Mouse (Mus musculus) testis, adult 2 months (tissue): ENCODE results near the gene Pou3f1. TPM values are rescaled to one million over a fixed set of nuclear protein-coding genes. Genes with fewer than 3 reads are reported as not detected.

Experiments used
- H3K27ac ChIP-seq: fragments of 200-500 bp; 2 replicates; pipeline ENCODE4 v1.5.1; 2012; ENCODE audit warnings: low read depth, low read length; ENCODE audit not compliant: control insufficient read depth, insufficient read depth
- H3K27me3 ChIP-seq: fragments of 200-500 bp; 2 replicates; pipeline ENCODE4 v1.6.1; 2012; ENCODE audit warnings: mild to moderate bottlenecking, low read length, moderate library complexity; ENCODE audit not compliant: control insufficient read depth, insufficient read depth
- H3K36me3 ChIP-seq: fragments of 200-500 bp; 2 replicates; pipeline ENCODE4 v1.6.1; 2012; ENCODE audit warnings: mild to moderate bottlenecking, low read length; ENCODE audit not compliant: control insufficient read depth, insufficient read depth
- H3K4me1 ChIP-seq: fragments of 200-500 bp; 2 replicates; pipeline ENCODE4 v1.6.1; 2012; ENCODE audit warnings: low read length; ENCODE audit not compliant: control insufficient read depth, insufficient read depth
- H3K4me3 ChIP-seq: fragments of 200-500 bp; 2 replicates; pipeline ENCODE4 v1.5.1; 2012; ENCODE audit warnings: low read depth, mild to moderate bottlenecking, low read length, moderate library complexity, mixed read lengths; ENCODE audit not compliant: control insufficient read depth
- CTCF ChIP-seq: fragments of 200-500 bp; IDR thresholded peaks from 2 replicates; pipeline ENCODE4 v1.5.1; 2012; ENCODE audit warnings: low read depth, mild to moderate bottlenecking, inconsistent platforms, low read length, moderate library complexity; ENCODE audit not compliant: control insufficient read depth, insufficient read depth, insufficient replicate concordance
- POLR2A ChIP-seq: fragments of 200-500 bp; IDR thresholded peaks from 2 replicates; pipeline ENCODE4 v1.6.1; 2012; ENCODE audit warnings: low read depth, mild to moderate bottlenecking, inconsistent platforms, low read length, moderate library complexity; ENCODE audit not compliant: control insufficient read depth
- polyA plus RNA-seq: library from polyadenylated mRNA; depleted of rRNA; stranded (reverse); fragments of >200 nt; gene quantifications from 2 replicates; pipeline ENCODE4 v1.2.3, GENCODE M21; 2012

Gene Pou3f1
- polyA plus RNA-seq, 1 experiment, result 0.22 TPM

GRCm38 (mm10) chr4:124656854-124657650 lies 445 bp downstream of the Pou3f1 start:
- peak overlapping the region; percentile 72 for H3K4me3 ChIP-seq
- TF ChIP-seq CTCF (no peak), POLR2A (no peak)
- no peak overlapping the region for H3K27ac ChIP-seq
- peaks cover 20% of the 10 kb centered on the region for H3K4me1 ChIP-seq
- H3K36me3 ChIP-seq, result no peaks in the 10 kb centered on the region
- H3K27me3 ChIP-seq, result peaks cover 3% of the 10 kb centered on the region

DNA sequence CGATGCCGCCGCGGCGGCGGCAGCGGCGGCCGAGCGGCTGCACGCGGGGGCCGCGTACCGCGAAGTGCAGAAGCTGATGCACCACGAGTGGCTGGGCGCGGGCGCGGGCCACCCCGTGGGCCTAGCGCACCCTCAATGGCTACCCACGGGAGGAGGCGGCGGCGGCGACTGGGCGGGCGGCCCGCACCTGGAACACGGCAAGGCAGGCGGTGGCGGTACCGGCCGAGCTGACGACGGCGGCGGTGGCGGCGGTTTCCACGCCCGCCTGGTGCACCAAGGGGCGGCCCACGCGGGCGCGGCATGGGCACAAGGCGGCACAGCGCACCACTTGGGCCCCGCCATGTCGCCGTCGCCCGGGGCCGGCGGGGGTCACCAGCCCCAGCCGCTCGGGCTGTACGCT lies 1.2 kb downstream of the Pou3f1 start:
- H3K4me1 ChIP-seq, result peaks cover 20% of the 10 kb centered on the region
- no peaks in the 10 kb centered on the region for H3K36me3 ChIP-seq
- no peak overlapping the region for H3K27ac ChIP-seq
- no peak for TF ChIP-seq CTCF
- TF ChIP-seq POLR2A, result no peak
- H3K27me3 ChIP-seq, result peaks cover 3% of the 10 kb centered on the region
- peak overlapping the region; percentile 58 for H3K4me3 ChIP-seq

DNA sequence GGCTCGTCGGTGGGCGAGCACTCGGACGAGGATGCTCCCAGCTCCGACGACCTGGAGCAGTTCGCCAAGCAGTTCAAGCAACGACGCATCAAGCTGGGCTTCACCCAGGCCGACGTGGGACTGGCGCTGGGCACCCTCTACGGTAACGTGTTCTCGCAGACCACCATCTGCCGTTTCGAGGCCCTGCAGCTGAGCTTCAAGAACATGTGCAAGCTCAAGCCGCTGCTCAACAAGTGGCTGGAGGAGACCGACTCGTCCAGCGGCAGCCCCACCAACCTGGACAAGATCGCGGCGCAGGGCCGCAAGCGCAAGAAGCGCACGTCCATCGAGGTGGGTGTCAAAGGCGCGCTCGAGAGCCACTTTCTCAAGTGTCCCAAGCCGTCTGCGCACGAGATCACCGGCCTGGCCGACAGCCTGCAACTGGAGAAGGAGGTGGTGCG lies 1.8 kb downstream of the Pou3f1 start:
- no peak for TF ChIP-seq POLR2A
- TF ChIP-seq CTCF, result no peak
- H3K36me3 ChIP-seq, result no peaks in the 10 kb centered on the region
- H3K4me1 ChIP-seq, result peaks cover 20% of the 10 kb centered on the region
- H3K27me3 ChIP-seq, result peaks cover 3% of the 10 kb centered on the region
- H3K27ac ChIP-seq, result no peak overlapping the region
- peak overlapping the region; percentile 58; the same call in 1 of the 2 replicates for H3K4me3 ChIP-seq

DNA sequence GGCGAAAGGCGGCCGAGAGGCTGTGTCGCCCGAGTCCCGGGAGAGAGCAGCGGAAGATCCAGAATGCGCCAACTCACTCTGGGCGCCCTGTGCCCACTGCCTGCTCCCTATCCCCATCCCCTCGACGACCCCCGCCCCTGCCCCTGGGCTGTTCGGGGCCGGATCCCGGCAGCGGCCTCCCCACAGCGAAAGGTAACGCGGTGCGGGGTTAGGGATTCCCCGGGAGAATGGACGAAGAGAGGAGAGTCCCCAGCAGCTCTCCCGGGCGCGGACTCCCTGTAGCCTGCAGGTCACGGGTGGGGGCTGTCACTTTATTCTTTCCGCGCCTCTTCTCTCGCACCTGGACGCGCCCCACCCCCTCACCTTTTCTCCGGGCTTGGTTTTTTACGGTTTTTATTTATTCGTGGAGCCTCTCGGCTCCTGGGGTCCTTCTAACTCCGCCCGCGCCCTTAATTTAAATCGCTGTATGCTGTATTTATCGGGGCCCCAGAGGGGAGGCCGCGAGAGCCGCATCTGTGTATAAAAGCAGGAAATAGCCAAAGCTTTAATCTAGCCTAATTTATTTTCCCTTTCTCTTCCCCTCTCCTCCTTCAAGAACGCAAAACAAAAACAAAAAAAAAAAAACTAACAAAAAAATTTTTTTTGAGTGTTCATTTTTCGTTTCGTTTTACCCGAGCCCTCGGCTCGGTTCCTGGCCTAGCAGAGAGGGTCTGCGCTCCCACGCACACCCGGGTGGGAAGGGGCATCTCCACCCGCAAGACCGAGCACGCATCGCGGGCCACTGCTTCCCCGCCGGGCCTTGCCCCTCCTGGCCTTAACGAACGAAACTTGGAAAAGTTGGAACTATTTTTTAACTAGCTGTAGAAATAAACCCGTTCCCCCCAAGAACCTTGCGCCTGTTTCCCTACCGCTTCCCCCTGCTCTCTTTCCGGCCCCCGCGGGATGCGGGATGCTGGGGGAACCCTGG lies 2.9 kb downstream of the Pou3f1 start:
- Histone ChIP-seq H3K27ac (no peak overlapping the region), H3K27me3 (peaks cover 3% of the 10 kb centered on the region), H3K4me1 (peaks cover 20% of the 10 kb centered on the region)

GRCm38 (mm10) chr4:124660603-124661002 lies 4.0 kb downstream of the Pou3f1 start:
- Histone ChIP-seq H3K27me3 (peaks cover 3% of the 10 kb centered on the region), H3K27ac (no peak overlapping the region), H3K4me1 (peaks cover 20% of the 10 kb centered on the region), H3K36me3 (no peaks in the 10 kb centered on the region), H3K4me3 (no peak overlapping the region)
- TF ChIP-seq POLR2A, result no peak
- no peak for TF ChIP-seq CTCF

More for the DNA sequence above, 2.9 kb downstream of the Pou3f1 start:
- no peaks in the 10 kb centered on the region for H3K36me3 ChIP-seq
- TF ChIP-seq CTCF, result no peak
- TF ChIP-seq POLR2A, result no peak
- peak overlapping the region; percentile 2; the same call in 1 of the 2 replicates for H3K4me3 ChIP-seq

GRCm38 (mm10) chr4:124663034-124663433 lies 6.4 kb downstream of the Pou3f1 start:
- Histone ChIP-seq H3K4me3 (no peak overlapping the region), H3K27ac (no peak overlapping the region), H3K27me3 (peaks cover 3% of the 10 kb centered on the region), H3K36me3 (no peaks in the 10 kb centered on the region), H3K4me1 (peaks cover 5% of the 10 kb centered on the region)
- TF ChIP-seq POLR2A (no peak), CTCF (no peak)

DNA sequence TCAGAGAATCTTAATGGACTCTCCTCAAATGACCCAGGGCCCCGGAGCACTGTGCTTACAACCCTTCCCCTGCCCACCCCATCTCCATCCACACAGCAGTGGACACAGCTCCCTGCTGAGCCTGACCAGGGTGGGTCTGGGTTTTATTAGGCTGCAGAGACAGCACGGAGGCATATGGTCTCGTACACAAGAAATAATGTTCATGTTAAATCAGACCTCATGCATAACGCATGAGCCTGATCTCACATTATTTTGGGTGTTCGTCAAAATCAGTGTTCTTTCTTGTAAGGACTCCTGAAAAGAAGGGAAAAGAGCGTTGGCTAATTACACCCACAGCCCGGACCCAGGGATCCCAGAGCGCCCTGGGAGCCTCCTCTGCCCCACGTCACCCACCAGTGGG lies 7.6 kb downstream of the Pou3f1 start:
- Histone ChIP-seq H3K36me3 (no peaks in the 10 kb centered on the region), H3K4me3 (no peak overlapping the region), H3K27me3 (peaks cover 1% of the 10 kb centered on the region), H3K4me1 (peaks cover 5% of the 10 kb centered on the region), H3K27ac (no peak overlapping the region)
- TF ChIP-seq POLR2A (no peak), CTCF (no peak)
